Mouse (Mus musculus) intestine, embryonic 14.5 days (tissue): ENCODE measurements around the gene Cldn24. TPM values are rescaled to one million over a fixed set of nuclear protein-coding genes. Genes with fewer than 3 reads are reported as not detected.

Experiments used
- ATAC-seq: fragments of 200-750 bp; cut with Nextera tagmentation; replicated peaks from 2 replicates; pipeline ENCODE4 v1.8.0; 2017; ENCODE audit warnings: low read depth, moderate number of reproducible peaks, moderate TSS enrichment, moderate library complexity; ENCODE audit not compliant: low FRiP score, low TSS enrichment
- DNase-seq: peaks from one replicate; pipeline ENCODE4 v3.0.0-alpha.2; 2018; ENCODE audit warnings: low spot score
- H3K27ac ChIP-seq: fragments of 300-500 bp; sonication (generic); 2 replicates; pipeline ENCODE4 v1.5.1; 2014; ENCODE audit warnings: low read depth, mild to moderate bottlenecking, control low read depth
- H3K27me3 ChIP-seq: fragments of 300-500 bp; sonication (generic); replicated peaks from 2 replicates; pipeline ENCODE4 v1.6.1; 2014; ENCODE audit warnings: low read length, control low read depth; ENCODE audit not compliant: control insufficient read depth, insufficient read depth
- H3K36me3 ChIP-seq: fragments of 300-500 bp; sonication (generic); 2 replicates; pipeline ENCODE4 v1.6.1; 2014; ENCODE audit warnings: low read length, control low read depth; ENCODE audit not compliant: control insufficient read depth, insufficient read depth
- H3K4me1 ChIP-seq: fragments of 300-500 bp; sonication (generic); replicated peaks from 2 replicates; pipeline ENCODE4 v1.6.1; 2014; ENCODE audit warnings: low read length, control low read depth, mixed read lengths; ENCODE audit not compliant: control insufficient read depth, insufficient read depth
- H3K4me2 ChIP-seq: fragments of 300-500 bp; sonication (generic); 2 replicates; pipeline ENCODE4 v1.6.1; 2014; ENCODE audit warnings: low read length
- H3K4me3 ChIP-seq: fragments of 300-500 bp; sonication (generic); 2 replicates; pipeline ENCODE4 v1.5.1; 2014; ENCODE audit warnings: low read depth, low read length, control low read depth, mixed read lengths
- H3K9ac ChIP-seq: fragments of 300-500 bp; sonication (generic); 2 replicates; pipeline ENCODE4 v1.6.1; 2014; ENCODE audit warnings: mild to moderate bottlenecking, low read length
- H3K9me3 ChIP-seq: fragments of 300-500 bp; sonication (generic); 2 replicates; pipeline ENCODE4 v1.6.1; 2016; ENCODE audit warnings: low read length, control low read depth; ENCODE audit not compliant: control insufficient read depth
- WGBS: fragments of 180-500 bp; shearing (Covaris S2); extraction: QIAGEN DNeasy Blood & Tissue Kit; methylation state at CpG from one replicate; pipeline ENCODE4 v1.1.7; 2014; 5-methylcytosine and 5-hydroxymethylcytosine counted together
- polyA plus RNA-seq: library from polyadenylated mRNA; unstranded; fragments of >200 nt; fragmentation: Nextera tagmentation; extraction: Ambion mirVana; gene quantifications from 2 replicates; pipeline ENCODE4 v1.2.1, GENCODE M21; 2014

Cldn24 gene
- polyA plus RNA-seq, 1 experiment from 2014 or later, result not detected

DNA sequence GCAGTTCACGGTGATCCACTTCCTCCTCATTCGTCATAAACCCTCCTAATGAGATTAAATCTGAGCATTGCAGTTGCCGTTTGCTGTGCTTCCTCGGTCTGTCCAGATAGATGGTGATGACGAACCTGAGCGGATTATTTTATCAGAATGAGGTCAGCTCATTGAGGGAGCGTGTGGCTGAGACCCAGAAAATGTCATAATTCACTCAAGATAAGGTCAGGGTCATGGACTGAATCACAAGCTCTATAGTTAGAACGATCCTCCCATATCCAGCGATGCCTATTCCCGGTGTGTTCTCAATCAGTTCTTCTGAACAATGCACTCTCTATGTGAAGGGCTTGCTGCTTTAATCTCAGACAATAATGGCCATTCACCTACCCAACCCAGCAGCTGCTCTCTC, 34.2 kb upstream of the Cldn24 start:
- peak; percentile 36; the same call in 1 of the 2 replicates for ATAC-seq
- Histone ChIP-seq H3K27ac (no peak overlapping the region), H3K36me3 (no peaks in the 10 kb centered on the region), H3K4me1 (no peaks in the 10 kb centered on the region), H3K27me3 (no peaks in the 10 kb centered on the region), H3K9me3 (no peaks in the 10 kb centered on the region), H3K4me3 (no peak overlapping the region), H3K4me2 (no peak overlapping the region), H3K9ac (no peak overlapping the region)
- no peak for DNase-seq
- WGBS, result 58% methylated on average over 10 of the region's 10 CpGs

DNA sequence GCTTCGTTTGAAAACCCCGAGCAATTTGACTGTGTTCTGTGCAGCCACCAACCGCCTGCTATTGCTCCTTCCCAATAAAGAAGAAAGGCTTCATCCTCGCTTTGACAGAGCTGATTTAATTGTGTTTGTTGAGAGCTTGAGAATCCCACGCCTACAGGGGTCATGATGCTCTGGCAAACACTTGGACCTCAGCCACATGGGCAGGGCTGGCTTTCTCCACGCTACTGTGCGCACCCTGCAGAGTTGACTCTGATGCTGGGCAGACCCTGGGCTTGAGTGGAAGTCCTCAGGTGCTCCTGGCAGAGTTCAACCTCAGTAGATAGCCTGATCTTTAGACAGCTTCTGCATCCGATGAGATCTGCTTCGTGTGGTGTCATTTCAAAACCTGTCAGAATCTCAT, 30.0 kb upstream of the Cldn24 start:
- DNase-seq, result no peak
- Histone ChIP-seq H3K9me3 (no peaks in the 10 kb centered on the region), H3K27me3 (no peaks in the 10 kb centered on the region), H3K4me2 (no peak overlapping the region), H3K36me3 (no peaks in the 10 kb centered on the region), H3K9ac (no peak overlapping the region), H3K4me3 (no peak overlapping the region), H3K27ac (no peak overlapping the region), H3K4me1 (no peaks in the 10 kb centered on the region)
- WGBS, result 66% methylated on average over 9 of the region's 9 CpGs
- no peak for ATAC-seq

DNA sequence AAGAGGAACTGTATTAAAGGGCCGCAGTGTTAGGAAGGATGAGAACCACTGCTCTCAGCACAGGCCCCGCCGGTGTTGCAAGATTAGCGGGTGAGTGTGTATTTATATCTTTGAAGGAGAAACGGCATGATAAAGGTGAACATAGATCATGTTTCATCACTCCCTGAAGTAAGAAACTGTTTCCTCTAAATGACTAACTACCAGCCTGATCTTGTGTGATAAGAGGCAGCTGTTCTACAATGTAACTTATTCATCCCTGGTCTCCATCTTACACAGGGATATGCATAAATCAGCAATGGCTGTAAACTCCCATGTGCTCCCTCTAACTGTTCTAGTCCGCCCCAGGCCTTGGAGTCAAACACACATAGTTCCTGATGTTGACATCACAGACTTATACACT, 22.5 kb upstream of the Cldn24 start:
- Histone ChIP-seq H3K4me2 (no peak overlapping the region), H3K27me3 (no peaks in the 10 kb centered on the region), H3K9me3 (no peaks in the 10 kb centered on the region), H3K4me1 (no peaks in the 10 kb centered on the region), H3K4me3 (no peak overlapping the region), H3K9ac (no peak overlapping the region), H3K36me3 (no peaks in the 10 kb centered on the region), H3K27ac (no peak overlapping the region)
- DNase-seq (no peak), ATAC-seq (peak; percentile 71; the same call in 1 of the 2 replicates)
- WGBS, result 40% methylated on average over 6 of the region's 6 CpGs

DNA sequence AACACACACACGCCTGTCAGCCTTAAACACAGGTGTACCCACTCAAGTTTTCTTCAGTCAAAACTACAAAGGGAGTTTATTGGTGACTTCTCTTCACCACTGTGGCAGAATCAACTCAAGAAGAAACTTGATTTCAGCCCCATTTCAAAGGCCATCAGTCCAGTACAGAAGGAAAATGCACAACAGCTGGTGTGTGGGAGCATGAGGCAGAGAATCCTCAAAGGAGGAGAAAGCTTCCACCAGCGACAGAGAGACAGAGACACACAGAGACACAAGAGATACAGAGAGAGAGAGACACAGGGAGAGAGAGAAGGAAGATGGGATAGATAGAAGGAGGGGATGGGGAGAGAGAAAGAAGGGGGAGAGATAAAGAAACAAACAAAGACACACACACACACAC, 19.6 kb upstream of the Cldn24 start:
- Histone ChIP-seq H3K4me2 (no peak overlapping the region), H3K36me3 (no peaks in the 10 kb centered on the region), H3K9me3 (no peaks in the 10 kb centered on the region), H3K4me3 (no peak overlapping the region), H3K27me3 (no peaks in the 10 kb centered on the region), H3K4me1 (no peaks in the 10 kb centered on the region), H3K9ac (no peak overlapping the region), H3K27ac (no peak overlapping the region)
- no peak for ATAC-seq
- WGBS, result 80% methylated on average over 2 of the region's 2 CpGs
- DNase-seq, result no peak

- H3K27me3 ChIP-seq, result no peaks in the 10 kb centered on the region
- H3K9me3 ChIP-seq, result no peaks in the 10 kb centered on the region
- no peak overlapping the region for H3K9ac ChIP-seq
- no peak for ATAC-seq
- 92% methylated on average over 1 of the region's 1 CpGs for WGBS
- H3K4me2 ChIP-seq, result no peak overlapping the region
- no peaks in the 10 kb centered on the region for H3K4me1 ChIP-seq
- H3K4me3 ChIP-seq, result no peak overlapping the region
- DNase-seq, result no peak
- no peaks in the 10 kb centered on the region for H3K36me3 ChIP-seq
- no peak overlapping the region for H3K27ac ChIP-seq
These were observed 17.7 kb upstream of the Cldn24 start for GRCm38 (mm10) chr8:47804262-47804661.

DNA sequence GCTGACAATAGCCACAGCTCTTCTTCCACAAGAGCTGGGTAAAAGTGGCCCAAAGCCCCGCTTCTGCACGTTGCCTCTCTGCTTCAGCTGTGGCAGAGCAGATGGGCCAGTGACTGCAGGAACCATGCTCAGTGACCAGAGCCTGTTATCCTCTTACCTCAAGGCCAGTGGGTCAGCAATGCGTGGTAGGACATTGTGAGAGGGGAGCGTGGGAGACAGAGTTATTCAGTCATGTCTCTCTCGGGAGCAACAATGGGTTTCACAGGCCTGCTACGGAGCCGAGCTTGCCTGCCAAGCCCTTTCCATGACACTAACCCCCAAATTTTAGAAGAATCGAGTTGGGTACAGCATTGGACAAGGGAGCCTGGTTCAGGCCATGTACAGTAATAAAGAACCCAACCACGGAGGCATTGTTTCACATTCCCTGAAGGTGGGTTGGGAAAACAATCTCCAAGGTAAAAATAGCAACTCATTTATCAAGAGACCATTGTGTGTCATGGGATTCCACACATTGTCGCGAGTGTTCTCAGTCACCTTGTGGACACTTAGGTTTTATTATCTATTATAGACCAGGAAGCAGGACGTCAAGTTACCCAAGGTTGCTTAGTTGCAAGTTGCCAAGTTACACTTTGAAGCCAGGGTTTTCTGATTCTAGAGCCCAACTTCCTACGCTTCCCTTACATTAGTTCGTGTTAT, 11.8 kb upstream of the Cldn24 start:
- DNase-seq (no peak), ATAC-seq (no peak)
- no peak overlapping the region for H3K9ac ChIP-seq
- no peaks in the 10 kb centered on the region for H3K9me3 ChIP-seq
- H3K36me3 ChIP-seq, result no peaks in the 10 kb centered on the region
- no peak overlapping the region for H3K27ac ChIP-seq
- WGBS, result 83% methylated on average over 14 of the region's 14 CpGs
- H3K4me3 ChIP-seq, result no peak overlapping the region
- H3K27me3 ChIP-seq, result no peaks in the 10 kb centered on the region
- no peaks in the 10 kb centered on the region for H3K4me1 ChIP-seq
- no peak overlapping the region for H3K4me2 ChIP-seq

GRCm38 (mm10) chr8:47810666-47811015, 11.3 kb upstream of the Cldn24 start:
- H3K36me3 ChIP-seq, result no peaks in the 10 kb centered on the region
- DNase-seq, result no peak
- H3K4me1 ChIP-seq, result no peaks in the 10 kb centered on the region
- H3K9ac ChIP-seq, result no peak overlapping the region
- no peak overlapping the region for H3K4me3 ChIP-seq
- ATAC-seq, result no peak
- no peaks in the 10 kb centered on the region for H3K9me3 ChIP-seq
- H3K27ac ChIP-seq, result no peak overlapping the region
- WGBS, result 75% methylated on average over 7 of the region's 7 CpGs
- no peak overlapping the region for H3K4me2 ChIP-seq
- H3K27me3 ChIP-seq, result no peaks in the 10 kb centered on the region

DNA sequence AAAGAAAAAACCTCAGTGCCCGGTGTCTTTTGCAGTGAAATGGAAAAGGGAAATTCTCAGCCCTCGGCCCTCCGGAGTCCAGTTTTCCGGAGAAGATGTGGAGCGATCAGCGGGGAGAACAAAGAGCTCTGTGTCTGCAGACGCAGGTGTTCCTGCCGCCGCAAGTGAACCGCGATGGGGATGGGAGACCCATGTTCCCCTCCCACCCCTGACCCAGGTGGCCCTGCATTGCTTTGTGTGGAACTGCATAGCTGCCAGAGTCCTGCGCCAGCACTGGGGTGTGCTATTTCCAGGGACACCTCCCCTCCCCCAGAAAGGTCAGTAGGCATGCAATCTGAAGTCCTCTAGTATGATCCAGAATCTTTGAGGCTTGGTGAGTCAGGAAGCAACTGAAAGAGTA, 10.7 kb upstream of the Cldn24 start:
- H3K27ac ChIP-seq, result no peak overlapping the region
- WGBS, result 86% methylated on average over 12 of the region's 12 CpGs
- no peak for DNase-seq
- H3K9me3 ChIP-seq, result no peaks in the 10 kb centered on the region
- H3K4me3 ChIP-seq, result no peak overlapping the region
- no peak for ATAC-seq
- H3K4me2 ChIP-seq, result no peak overlapping the region
- no peaks in the 10 kb centered on the region for H3K36me3 ChIP-seq
- no peak overlapping the region for H3K9ac ChIP-seq
- no peaks in the 10 kb centered on the region for H3K4me1 ChIP-seq
- no peaks in the 10 kb centered on the region for H3K27me3 ChIP-seq

GRCm38 (mm10) chr8:47819034-47819433, 2.9 kb upstream of the Cldn24 start:
- Histone ChIP-seq H3K27me3 (no peaks in the 10 kb centered on the region), H3K4me3 (no peak overlapping the region), H3K4me2 (no peak overlapping the region), H3K9me3 (no peaks in the 10 kb centered on the region), H3K4me1 (0 out of 2 replicates have a peak, but pooled peaks cover 4% of the 10 kb centered on the region), H3K27ac (no peak overlapping the region), H3K36me3 (no peaks in the 10 kb centered on the region), H3K9ac (no peak overlapping the region)
- 76% methylated on average over 8 of the region's 8 CpGs for WGBS
- DNase-seq (no peak), ATAC-seq (no peak)
